Mouse (Mus musculus) lung, postnatal 25 days (tissue): ENCODE measurements around the gene Zfp354b.

ENCODE experiments used
- DNase-seq: peaks from one replicate; pipeline ENCODE4 v3.0.0; 2022; ENCODE audit warnings: low spot score

Zfp354b gene

GRCm38 (mm10) chr11:50886231-50886932, 45.1 kb downstream of the Zfp354b start:
- DNase-seq, result no peak

- DNase-seq, result no peak
Observed at GRCm38 (mm10) chr11:50883756-50884155, 47.7 kb downstream of the Zfp354b start.

DNA sequence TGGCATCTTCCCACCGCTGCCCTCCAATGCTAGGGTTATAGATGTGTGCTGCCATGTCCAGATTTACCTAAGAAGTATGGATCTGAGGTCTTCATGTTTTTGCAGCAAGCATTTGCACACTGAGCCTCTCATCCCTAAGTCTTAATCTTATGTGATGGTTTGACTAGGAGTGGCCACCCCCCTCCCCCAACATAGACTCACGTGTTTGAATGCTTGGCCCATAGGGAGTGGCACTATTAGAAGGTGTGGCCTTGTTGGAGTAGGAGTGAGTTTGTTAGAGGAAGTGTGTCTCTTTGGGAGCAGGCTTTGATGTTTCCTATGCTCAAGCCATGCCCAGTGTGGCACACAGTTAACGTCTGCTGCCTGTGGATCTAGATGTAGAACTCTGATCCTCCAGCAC, 52.8 kb downstream of the Zfp354b start:
- DNase-seq, result no peak
